Mouse (Mus musculus) C2C12 (cell line): ENCODE measurements at regions not wholly inside any gene's neighbourhood (a gene's known extent, or its start where the extent isn't known, plus 50 kb on each side); places are given as distances from the start of the nearest gene placed in this dataset.

Source experiments
- H3K27me3 ChIP-seq: one replicate; pipeline ENCODE4 v1.6.1; 2011; ENCODE audit not compliant: control insufficient read depth, insufficient read depth, insufficient read length
- H3K36me3 ChIP-seq: one replicate; pipeline ENCODE4 v1.6.1; 2011; ENCODE audit not compliant: control insufficient read depth, insufficient read depth
- H3K4me3 ChIP-seq: one replicate; pipeline ENCODE4 v1.5.1; 2011; ENCODE audit warnings: mild to moderate bottlenecking, control low read depth; ENCODE audit not compliant: poor library complexity, insufficient read depth, severe bottlenecking
- H3K79me2 ChIP-seq: one replicate; pipeline ENCODE4 v1.6.1; 2011; ENCODE audit not compliant: control insufficient read depth, insufficient read depth
- H3K79me3 ChIP-seq: one replicate; pipeline ENCODE4 v1.6.1; 2011; ENCODE audit warnings: low read depth, control low read depth
- H3ac ChIP-seq: one replicate; pipeline ENCODE3; 2011; ENCODE audit warnings: low read depth; ENCODE audit not compliant: control insufficient read depth, insufficient read length
- CEBPB ChIP-seq: IDR thresholded peaks from one replicate; pipeline ENCODE4 v1.6.1; 2011; ENCODE audit warnings: low read depth, mild to moderate bottlenecking, control low read depth, moderate library complexity
- CTCF ChIP-seq: IDR thresholded peaks from one replicate; pipeline ENCODE4 v1.5.1; 2011; ENCODE audit not compliant: control insufficient read depth, insufficient read depth, insufficient read length
- FOSL1 ChIP-seq: IDR thresholded peaks from one replicate; pipeline ENCODE4 v1.8.0; 2011; ENCODE audit warnings: mild to moderate bottlenecking, low read length; ENCODE audit not compliant: poor library complexity, insufficient read depth, severe bottlenecking
- MAX ChIP-seq: IDR thresholded peaks from one replicate; pipeline ENCODE4 v1.6.1; 2011; ENCODE audit warnings: mild to moderate bottlenecking, control low read depth
- MYOD1 ChIP-seq: IDR thresholded peaks from one replicate; pipeline ENCODE4 v1.6.1; 2011; ENCODE audit warnings: low read depth; ENCODE audit not compliant: control insufficient read depth, insufficient read length
- MYOG ChIP-seq: IDR thresholded peaks from one replicate; pipeline ENCODE4 v1.6.1; 2011; ENCODE audit not compliant: control insufficient read depth, insufficient read length; ENCODE audit errors: extremely low read depth
- USF1 ChIP-seq: IDR thresholded peaks from one replicate; pipeline ENCODE4 v1.6.1; 2011; ENCODE audit warnings: low read depth, mild to moderate bottlenecking, control low read depth, moderate library complexity

DNA sequence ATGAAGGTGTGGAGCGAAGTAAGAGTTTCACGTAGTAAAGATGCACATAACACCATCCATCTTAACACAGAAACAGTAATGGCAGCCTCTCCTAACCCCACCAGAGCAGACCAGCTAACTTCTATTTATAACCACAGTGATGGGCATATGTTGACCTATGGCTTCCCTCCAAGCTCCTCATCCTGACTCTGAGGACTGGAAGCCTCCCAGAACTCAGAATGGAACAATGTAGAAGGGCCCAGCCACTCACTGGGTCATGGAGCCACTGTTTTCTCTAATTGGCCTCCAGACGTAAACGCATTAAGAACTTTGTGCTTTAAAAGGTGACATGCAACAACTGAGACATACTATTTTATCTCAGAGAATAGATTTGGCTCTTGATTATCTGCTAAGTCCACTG is 77.0 kb downstream of the Irs2 start:
- Histone ChIP-seq H3ac (no peak overlapping the region), H3K79me2 (no peaks in the 10 kb centered on the region), H3K4me3 (no peak overlapping the region), H3K27me3 (no peaks in the 10 kb centered on the region), H3K36me3 (no peaks in the 10 kb centered on the region), H3K79me3 (no peaks in the 10 kb centered on the region)
- no peak for TF ChIP-seq MAX
- no peak for TF ChIP-seq CEBPB
- TF ChIP-seq FOSL1: no peak
- TF ChIP-seq CTCF: no peak
- no peak for TF ChIP-seq MYOG
- TF ChIP-seq MYOD1: no peak
- no peak for TF ChIP-seq USF1

GRCm38 (mm10) chr8:10928836-10929235 is 79.4 kb downstream of the Irs2 start:
- no peak overlapping the region for H3ac ChIP-seq
- H3K4me3 ChIP-seq: no peak overlapping the region
- H3K36me3 ChIP-seq: no peaks in the 10 kb centered on the region
- H3K79me3 ChIP-seq: no peaks in the 10 kb centered on the region
- H3K27me3 ChIP-seq: no peaks in the 10 kb centered on the region
- TF ChIP-seq MYOD1 (no peak), CTCF (no peak), FOSL1 (no peak), MYOG (no peak), MAX (no peak), CEBPB (no peak), USF1 (no peak)
- H3K79me2 ChIP-seq: no peaks in the 10 kb centered on the region

DNA sequence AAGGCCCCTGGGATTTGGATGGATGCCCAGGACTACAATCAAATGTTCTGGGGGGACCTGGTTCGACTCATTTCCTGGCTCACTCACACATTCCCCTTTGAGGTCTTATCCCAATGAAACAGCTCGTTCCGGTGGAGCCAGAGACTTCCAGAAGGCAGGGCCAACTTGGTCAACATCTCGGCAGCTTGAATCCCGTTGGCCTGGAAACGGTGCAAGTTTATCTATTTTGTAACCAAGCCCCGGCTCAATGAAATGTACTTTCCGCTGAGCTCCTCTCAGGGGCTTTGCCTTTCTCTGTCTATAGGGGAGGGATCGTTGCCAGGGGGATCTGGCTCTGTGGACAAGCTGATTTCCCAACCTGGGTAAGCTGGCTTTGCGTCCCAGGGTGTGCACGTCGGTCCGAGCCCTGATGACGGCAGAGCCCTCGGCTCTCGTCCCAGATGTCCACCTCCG is 79.9 kb downstream of the Irs2 start:
- Histone ChIP-seq H3K79me3 (no peaks in the 10 kb centered on the region), H3K4me3 (no peak overlapping the region), H3K79me2 (no peaks in the 10 kb centered on the region), H3K36me3 (no peaks in the 10 kb centered on the region), H3K27me3 (no peaks in the 10 kb centered on the region), H3ac (no peak overlapping the region)
- no peak for TF ChIP-seq USF1
- no peak for TF ChIP-seq CTCF
- TF ChIP-seq MYOD1: no peak
- TF ChIP-seq CEBPB: no peak
- TF ChIP-seq MAX: no peak

- Histone ChIP-seq H3ac (no peak overlapping the region), H3K27me3 (no peaks in the 10 kb centered on the region), H3K4me3 (no peak overlapping the region), H3K79me2 (no peaks in the 10 kb centered on the region), H3K36me3 (no peaks in the 10 kb centered on the region), H3K79me3 (no peaks in the 10 kb centered on the region)
- no peak for TF ChIP-seq MYOD1
Observed at GRCm38 (mm10) chr8:10927187-10927586, 81.1 kb downstream of the Irs2 start.

- H3K4me3 ChIP-seq: no peak overlapping the region
Observed at GRCm38 (mm10) chr8:10926518-10926915, 81.7 kb downstream of the Irs2 start.

GRCm38 (mm10) chr8:10925582-10926517 is 82.4 kb downstream of the Irs2 start:
- TF ChIP-seq MYOD1 (peak; percentile 78), CTCF (no peak)
- no peak overlapping the region for H3K4me3 ChIP-seq
- no peaks in the 10 kb centered on the region for H3K36me3 ChIP-seq
- no peaks in the 10 kb centered on the region for H3K27me3 ChIP-seq
- no peaks in the 10 kb centered on the region for H3K79me2 ChIP-seq
- no peak overlapping the region for H3ac ChIP-seq
- no peaks in the 10 kb centered on the region for H3K79me3 ChIP-seq

More at GRCm38 (mm10) chr8:10926518-10926915, 81.7 kb downstream of the Irs2 start:
- no peak overlapping the region for H3ac ChIP-seq
- H3K79me3 ChIP-seq: no peaks in the 10 kb centered on the region
- no peaks in the 10 kb centered on the region for H3K27me3 ChIP-seq
- H3K79me2 ChIP-seq: no peaks in the 10 kb centered on the region
- TF ChIP-seq MYOD1: peak; percentile 46
- TF ChIP-seq FOSL1: no peak
- no peaks in the 10 kb centered on the region for H3K36me3 ChIP-seq
